Mouse (Mus musculus): ENCODE data around the gene Stil. TPM values are rescaled to one million over a fixed set of nuclear protein-coding genes. Genes with fewer than 3 reads are reported as not detected.
A peak's percentile ranks its signal among the peaks of the same experiment; 100 is the strongest.

Gene Stil
- total RNA-seq, 2 experiments from 2014 or later: 0.33 to 0.35 TPM

DNA sequence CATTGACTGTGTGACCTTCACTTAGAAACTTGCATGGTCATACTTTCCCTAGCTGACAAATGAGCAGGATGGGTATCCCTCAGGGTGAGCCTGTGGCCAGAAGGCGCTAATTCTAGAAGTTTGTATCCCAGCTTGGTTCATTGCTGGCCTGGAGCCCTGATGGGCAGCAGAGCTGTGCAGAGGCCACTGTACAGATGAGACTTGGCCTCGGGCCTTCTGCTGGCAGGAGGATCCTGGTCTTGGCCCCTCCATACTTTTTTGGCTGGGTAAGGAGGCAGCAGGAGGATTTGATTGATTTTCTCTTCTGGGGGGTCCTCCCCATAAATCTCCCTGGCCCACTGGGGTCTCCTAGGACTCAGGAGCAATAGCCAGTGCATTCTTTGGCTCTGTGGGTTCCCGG lies 83.1 kb downstream of the Stil start:
- DNase-seq: no peak

DNA sequence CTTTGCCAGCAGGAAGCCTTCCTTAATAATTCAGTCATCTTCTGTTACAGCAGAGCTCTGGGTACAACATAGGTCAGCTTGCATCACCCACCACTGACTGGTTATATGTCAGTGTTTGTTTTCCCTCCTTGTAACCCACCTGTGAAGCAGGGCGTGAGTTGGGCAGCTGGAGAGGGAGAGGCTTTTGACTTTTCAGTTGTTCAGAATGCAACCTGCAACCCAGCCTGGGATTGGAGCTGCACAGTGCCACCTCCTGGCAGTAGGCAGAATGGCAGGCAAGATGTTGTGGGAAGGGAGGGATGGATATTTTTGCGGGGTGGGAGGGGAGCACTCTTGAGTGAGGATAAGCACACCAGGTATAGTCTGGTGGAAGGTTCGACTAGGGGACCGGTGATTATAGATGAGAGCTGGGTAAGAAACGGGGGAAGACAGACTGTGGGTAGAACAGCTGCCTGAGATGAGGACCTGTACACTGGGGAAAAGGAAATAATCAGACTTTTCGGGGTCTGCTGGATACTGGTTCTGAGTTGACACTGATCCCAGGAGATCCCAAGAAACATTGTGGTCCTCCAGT lies 85.7 kb downstream of the Stil start:
- peak; percentile 30 to 33 for DNase-seq

DNA sequence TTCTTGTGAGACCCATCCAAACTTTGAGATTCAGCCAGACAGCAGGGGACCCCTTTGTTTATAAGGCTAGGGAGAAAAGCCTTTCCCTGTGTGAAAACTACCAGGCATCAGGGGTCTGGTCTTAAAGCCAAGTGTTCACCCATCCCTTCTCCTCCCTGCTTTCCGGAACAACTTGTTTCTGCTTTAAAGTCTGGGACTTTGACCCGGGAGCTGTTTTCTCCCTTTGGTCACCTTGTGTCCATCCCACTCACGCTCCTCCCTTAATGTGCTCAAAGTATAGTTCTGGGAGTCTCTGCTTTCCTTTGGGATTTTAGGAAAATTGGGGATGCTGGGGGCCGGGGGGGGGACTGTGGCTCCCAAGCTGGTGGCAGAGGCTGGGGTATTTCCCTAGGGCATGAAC lies 86.3 kb downstream of the Stil start:
- no peak for DNase-seq

DNA sequence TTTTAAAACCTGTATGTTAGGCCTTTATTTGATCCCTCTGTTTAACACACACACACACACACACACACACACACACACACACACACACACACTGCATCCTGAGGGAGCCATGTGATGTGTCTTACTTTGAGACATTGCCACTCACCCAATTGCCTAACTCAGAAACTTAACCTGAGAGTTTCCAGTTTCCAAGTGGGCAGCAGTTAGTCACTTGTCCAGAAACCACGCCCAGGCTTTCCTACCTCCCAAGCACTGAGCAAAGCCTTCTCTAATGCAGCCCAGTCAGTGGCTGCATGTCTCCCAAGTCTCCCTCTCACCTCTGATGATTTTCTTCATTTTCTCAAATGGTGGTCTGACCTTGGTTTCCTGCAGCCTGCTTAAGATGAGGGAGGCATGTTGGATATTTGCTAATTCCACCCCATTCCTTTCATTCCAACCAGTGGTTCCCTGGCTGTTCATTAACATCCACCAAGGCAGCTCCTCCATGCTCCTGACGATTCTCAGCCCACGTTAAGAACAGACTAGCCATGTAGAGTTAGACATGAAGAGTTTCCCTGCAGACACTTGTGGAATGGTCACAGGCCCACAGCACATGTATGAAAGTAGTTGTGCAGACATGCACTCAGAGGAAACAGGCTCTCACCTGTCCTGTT lies 86.9 kb downstream of the Stil start:
- DNase-seq: no peak

DNA sequence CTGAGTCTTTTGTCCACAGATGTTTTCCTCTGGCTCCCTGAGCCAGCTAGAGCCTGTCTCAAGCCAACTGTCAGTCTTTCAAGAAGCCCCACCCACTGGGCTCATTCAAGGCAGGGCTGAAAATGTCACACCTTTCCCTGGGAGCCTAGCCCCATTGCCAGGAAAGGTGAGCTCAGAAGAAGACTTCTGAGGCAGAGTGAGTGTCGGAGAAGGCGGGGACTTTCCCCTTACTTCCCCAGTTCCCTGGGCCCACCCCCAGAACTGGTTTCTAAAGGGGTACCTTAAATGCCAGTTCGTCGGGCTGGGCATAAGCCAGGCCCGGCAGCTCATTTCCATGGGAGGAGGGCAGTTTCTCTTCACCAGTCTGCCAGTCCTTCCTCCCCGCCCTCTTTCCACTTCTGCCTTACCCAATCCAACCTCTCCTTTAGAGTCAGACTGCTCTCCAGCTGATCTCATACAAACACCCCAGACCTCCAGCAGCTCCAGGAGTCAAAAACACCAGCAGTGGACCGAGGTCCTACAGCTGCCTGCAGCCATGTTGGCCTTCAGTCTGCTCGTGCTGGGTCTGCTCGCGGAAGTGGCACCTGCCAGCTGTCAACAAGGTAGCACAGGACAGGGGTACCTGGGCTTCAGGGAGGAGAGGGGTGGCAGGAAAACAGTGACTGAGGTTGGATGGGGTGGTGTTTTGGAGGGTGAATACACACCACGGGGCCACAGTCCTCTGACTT lies 88.8 kb downstream of the Stil start, which contains the start of gene Pdzk1ip1:
Pdzk1ip1 (plus strand) TSS at position 98 of the 728 bp plus-strand sequence.
- DNase-seq: no peak

DNA sequence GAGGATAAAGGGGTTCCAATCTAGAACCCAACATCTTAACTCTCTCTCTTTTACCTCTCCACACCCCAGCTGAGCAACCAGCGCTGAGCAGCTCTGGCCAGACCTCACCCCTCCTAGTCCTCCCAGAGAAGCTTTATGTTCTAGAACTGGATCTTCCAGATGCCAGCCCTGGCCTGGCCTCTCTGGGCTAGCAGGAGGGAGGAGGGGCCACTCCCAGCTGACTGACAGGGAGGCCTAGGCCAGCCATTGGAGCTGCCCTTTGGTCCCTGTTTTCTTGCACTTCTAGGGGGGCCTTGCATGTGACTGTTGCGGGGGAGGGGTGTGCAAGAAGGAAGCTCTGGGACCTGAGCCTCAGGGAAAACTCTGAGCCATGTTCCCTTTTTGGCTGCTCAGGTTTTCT lies 90.6 kb downstream of the Stil start:
- DNase-seq: no peak

DNA sequence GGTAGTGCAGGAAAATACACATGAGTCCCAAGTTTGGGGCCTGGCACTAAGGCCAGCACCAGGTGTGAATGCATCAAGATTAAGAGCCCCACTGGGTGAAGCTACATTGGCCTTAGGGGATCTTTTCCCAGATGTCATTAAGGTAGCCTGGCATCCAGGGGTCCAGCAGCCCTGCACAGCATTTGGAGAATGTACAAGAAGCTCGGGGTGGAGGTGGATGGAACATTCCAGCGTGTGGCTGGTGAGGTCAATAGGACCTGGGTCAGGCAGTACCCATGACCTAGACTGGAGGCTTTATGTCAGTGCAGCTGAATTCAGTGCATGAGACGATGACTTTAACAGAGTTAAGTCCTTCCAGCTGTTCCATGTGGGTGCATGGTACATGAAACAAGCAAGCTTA lies 91.8 kb downstream of the Stil start:
- DNase-seq: no peak

Other genes with a start within 250 kb of the Stil start
- not detected for gene Gm12830, start 178.4 kb upstream of the Stil start, total RNA-seq (2021)
- gene Foxd2, start 91.3 kb upstream of the Stil start, total RNA-seq (2021): under 1 TPM; 0.15 to 0.25 TPM
- gene Foxe3, start 74.1 kb upstream of the Stil start, total RNA-seq (2021): not detected
- gene Cmpk1, start 12.9 kb upstream of the Stil start, total RNA-seq (2021): 10 to 100 TPM; 62.8 to 70.5 TPM
- 1 to 10 TPM; 1.1 to 1.3 TPM for gene Tal1, start 56.3 kb downstream of the Stil start, total RNA-seq (2021)
- under 1 TPM in 1 of 2 experiments, not detected in 1; 0.75 TPM for gene Pdzk1ip1, start 88.5 kb downstream of the Stil start, total RNA-seq (2021)
- gene Cyp4x1, start 134.1 kb downstream of the Stil start, total RNA-seq (2021): 1 to 10 TPM; 7.0 to 7.2 TPM
- not detected for gene Cyp4a29, start 241.9 kb downstream of the Stil start, total RNA-seq (2021)